Mouse (Mus musculus) retina, adult 2 months (tissue): ENCODE measurements at regions not wholly inside any gene's neighbourhood (a gene's known extent, or its start where the extent isn't known, plus 50 kb on each side); places are given as distances from the start of the nearest gene placed in this dataset.

Experiments used
- DNase-seq: peaks from one replicate; pipeline ENCODE4 v3.0.0-alpha.2; 2012; ENCODE audit warnings: low read depth, low spot score

DNA sequence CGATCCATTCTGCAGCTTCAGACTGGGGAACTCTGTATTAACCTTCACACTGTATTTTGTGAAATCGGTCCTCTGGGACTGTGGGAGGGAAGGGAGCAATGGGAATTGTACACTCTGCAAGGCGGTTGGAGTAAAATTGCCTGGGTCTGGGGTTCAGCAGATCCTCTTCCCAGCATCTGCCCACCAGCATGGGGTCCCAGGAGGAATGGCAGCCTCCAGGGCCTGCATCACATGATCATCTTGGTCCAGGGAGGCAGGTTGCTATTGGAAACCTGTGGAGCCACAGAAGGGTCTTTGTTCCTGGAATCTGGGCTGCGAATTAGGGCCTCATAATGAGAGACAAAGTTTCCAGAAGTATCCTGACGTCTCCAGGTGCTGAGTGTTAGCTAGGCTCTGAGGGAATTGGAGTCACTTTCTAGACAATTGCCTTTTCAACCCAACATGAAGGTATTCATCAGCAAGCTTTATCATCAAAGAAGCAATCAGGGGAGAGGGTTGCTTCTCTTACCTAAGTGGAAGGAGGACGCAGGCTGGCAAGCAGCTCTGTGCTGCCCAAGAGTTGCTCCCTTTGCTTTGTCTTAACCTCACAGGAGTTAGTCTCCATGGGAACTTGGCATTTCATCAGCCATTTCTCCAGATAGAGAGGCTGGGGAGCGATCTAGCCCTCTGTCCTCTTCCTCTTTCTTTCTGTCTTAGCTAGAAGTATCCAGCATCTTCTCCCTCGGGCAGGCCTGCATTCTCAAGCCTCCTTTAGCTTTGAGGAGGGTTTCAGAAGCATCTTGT is 449.7 kb upstream of the Cdh4 start:
- DNase-seq, result no peak

- no peak for DNase-seq
Observed at GRCm38 (mm10) chr2:178997921-178998320, 444.3 kb upstream of the Cdh4 start.

- DNase-seq, result no peak
Observed at GRCm38 (mm10) chr2:179000448-179001081, 441.7 kb upstream of the Cdh4 start.

- no peak for DNase-seq
Observed at GRCm38 (mm10) chr2:179007766-179008165, 434.5 kb upstream of the Cdh4 start.

DNA sequence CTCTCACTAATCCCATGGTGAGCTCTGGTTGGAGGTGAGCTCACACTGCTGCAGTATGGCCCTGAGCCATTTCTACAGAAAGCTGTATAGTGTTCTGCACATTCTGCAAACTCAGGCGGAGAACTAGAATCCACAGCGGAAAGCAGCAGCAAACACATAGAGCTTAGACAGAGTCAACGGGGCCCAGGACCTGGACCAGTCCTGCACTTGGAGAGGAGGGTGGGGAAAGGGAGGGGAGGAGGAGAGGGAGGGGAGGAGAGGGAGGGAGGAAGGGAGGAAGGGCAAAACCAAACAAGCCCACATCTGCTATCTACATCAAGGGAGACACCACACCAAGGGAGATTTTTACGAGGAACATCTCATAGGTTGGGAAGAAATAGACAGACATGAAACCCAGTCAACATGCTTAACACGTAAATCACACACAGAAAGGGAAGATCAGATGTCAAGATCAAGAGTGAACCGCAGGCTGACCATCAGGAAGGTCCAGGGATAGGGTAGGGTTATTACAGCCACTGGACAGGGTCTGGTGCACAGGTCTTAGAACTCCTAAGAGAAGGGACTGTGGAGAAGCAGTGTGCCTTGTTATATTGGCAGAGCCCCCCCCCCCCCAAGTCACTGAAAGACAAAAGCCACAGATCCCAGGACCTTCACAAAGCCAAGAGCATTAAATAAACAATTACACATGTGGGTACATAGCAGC is 428.2 kb upstream of the Cdh4 start:
- DNase-seq, result no peak

- DNase-seq, result no peak
Observed at GRCm38 (mm10) chr2:179022675-179023194, 419.5 kb upstream of the Cdh4 start.

DNA sequence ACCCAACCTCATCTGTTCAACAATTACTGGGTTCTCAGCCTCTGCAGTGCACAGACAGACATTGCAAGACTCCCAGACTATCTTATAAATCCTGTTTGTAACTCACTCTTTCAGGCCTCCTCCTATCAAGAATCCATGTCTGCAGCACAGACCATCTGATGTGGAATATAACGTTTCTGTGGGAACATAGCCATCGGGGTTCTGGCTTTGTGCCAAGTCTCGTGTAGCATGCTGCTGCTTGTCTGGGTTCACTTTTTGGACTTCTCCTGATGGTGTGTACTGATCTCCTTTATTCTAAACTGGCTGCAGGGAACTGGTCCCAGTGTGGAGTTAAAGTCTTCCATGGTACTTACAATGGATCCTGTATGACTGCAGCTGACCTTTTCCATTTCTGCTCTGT is 418.0 kb upstream of the Cdh4 start:
- DNase-seq, result no peak

- no peak for DNase-seq
Observed at GRCm38 (mm10) chr2:179033171-179033570, 409.1 kb upstream of the Cdh4 start.

GRCm38 (mm10) chr2:179035446-179035845 is 406.8 kb upstream of the Cdh4 start:
- DNase-seq, result no peak

DNA sequence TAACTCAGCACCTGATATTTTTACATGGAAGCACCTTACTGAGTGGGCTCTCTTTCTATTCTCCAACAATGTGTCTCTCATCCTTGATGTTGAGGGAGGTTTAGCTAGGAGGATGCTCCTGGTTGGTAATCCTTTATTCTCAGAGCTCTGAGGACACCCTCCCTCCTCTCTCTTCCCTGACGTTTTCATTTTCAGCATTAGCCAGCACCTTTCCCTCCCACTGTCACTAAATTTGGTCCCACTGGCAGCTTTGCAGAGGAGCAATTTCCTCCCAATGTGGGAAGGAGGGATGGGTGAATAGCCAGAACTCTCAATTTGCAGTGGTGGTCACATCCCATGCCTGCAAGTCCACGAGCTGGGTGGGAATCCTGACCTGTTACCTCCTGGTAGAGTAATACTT is 402.5 kb upstream of the Cdh4 start:
- DNase-seq, result no peak

DNA sequence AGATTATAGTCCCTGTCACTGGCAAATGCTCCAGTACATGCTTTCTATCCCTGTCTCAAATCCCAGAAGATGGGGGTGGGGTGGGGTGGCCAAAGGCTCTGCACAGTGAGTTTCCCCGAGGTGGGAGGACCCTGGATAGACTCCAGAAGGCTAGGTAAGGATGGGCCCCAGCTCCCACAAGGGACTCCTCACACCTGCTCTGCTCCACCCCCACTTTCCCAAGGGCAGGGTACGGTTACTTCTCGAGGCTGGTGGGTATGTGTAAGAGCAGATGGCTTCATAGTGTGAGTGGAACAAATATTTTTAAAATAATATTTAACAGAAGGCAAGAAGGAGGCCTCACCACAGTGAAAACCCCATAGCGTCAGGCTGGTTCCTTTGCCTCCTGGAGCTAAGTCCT is 398.6 kb upstream of the Cdh4 start:
- DNase-seq, result no peak

DNA sequence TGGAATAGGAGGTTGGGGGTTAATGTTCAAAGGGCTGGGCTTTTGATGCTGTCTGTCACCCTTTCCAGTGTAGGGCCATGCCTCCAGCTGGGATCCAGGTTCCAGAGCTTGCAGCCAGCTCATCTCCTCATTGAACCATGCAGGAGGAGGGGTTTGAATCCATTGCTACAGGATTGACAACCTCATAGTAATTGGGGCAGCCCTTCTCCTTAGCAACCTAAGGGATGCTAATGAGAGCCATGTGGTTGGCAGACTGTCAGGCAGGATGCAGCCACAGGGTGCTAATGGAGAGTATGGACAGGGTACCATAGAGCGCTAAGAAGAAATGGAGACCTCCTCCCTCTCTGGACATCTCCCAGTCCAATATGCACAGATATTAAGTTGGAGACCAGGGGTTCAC is 396.9 kb upstream of the Cdh4 start:
- no peak for DNase-seq

DNA sequence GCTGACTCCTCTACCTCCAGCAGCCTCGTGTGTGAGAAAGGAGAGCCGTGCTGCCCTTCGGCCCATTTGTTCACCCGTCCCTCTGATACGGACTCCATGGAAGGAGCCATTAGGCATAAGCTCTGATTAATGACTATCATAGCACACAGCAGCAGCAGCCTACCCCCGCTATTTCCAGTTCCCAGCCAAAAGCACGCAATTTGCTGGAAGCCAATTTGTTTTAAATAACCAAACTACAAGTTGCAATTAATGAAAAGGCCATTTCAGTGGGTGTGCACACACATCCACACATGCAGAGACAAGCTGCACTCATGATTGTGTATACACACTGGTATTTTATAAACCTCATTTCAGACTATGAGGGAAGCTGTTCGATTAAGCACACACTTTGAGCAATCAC is 387.8 kb upstream of the Cdh4 start:
- no peak for DNase-seq

DNA sequence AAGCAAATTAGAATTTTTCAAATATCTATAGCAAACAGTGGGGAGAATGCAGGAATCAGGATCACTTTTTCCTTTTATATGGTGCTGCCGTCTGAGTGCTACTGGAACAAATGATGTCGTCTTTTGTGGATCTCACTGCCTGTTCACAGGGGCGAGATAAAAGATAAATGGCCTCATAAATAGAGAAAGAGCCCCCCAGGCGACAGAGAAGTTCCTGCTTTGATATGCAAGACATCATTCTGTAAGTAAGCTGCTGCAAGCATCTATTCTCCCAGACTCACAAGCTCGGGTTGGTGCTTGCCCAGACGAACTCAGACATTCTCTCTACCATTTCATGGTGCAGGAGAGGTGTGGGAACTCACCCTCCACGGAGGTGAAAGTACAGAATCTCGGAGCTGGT is 377.6 kb upstream of the Cdh4 start:
- no peak for DNase-seq

DNA sequence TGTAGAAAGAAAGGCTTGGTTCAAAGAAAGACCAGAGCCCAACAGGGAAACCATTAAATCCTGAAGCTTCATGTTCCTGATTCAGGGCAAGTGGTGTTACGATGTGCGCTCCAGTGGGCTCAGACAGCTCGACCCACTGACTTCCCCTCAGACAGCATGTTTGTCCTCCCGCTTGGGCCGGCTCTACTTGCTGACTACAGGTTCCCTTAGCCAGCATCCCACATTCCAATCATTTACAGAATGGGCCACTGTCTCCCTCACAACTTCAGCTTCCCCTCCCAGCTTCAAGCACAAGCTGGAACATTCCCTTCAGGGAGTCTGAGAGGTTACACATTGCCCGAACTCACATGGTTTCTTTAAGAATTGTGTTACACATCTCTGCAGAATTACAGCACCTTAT is 372.7 kb upstream of the Cdh4 start:
- no peak for DNase-seq

GRCm38 (mm10) chr2:179070346-179070745 is 371.9 kb upstream of the Cdh4 start:
- peak; percentile 23 for DNase-seq

DNA sequence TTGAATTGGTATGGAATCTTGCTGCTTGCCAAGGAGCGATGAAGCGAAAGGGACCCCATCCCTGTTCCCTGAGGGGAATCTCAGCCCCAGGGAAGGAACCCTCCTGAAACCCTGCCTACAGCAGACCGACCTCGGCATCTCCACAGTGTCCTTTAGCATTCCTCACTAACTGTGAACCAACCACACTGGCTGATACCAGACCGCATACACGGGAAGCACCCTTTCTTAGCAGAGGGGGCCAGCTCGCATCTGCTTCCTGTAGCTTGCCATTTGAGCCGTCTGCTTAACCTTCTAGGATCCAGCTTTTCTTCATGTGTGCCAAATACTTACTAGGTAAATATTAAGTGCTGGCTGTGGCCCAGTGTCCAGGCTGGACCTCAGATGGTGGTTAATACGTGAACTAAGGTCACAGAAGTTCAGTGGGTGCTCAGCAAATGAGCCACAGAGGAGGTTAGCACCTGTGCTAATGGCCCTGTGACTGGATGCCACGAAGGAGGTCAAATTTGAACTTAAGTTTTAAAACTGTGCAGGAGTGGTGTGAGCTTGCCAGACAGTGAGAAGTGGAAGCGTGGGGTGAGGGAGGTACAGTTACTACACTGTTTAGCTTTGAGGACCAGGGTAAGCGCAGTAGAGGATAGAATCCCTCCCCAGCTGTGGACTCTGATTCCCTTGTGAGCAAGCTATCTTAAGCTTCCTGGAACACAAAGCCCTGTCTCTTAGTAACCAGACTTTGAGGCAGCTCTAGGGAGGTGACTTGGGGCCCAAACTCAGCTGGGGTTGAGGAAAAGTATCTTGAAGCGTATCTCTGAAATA is 361.6 kb upstream of the Cdh4 start:
- DNase-seq, result no peak

- DNase-seq, result no peak
Observed at GRCm38 (mm10) chr2:179086915-179087314, 355.3 kb upstream of the Cdh4 start.

DNA sequence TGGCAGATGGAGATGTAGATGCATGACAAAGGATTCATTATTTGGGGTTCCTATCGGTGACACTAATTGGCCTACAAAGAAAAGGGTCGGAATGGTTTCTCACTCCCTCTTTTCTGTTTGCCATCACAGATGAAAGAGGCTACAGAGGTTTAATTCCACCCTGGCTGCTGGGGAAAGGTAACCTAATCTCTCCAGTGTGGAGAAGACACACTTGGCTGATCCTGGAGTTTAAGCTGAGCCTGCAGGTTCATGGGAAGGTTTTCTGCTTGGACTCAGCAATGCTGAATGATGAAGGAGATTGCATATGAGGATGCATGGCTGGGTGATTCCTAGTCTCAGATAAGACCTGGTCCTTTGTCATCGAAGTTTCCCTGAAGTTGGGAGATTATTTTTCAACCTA is 350.8 kb upstream of the Cdh4 start:
- DNase-seq, result no peak

DNA sequence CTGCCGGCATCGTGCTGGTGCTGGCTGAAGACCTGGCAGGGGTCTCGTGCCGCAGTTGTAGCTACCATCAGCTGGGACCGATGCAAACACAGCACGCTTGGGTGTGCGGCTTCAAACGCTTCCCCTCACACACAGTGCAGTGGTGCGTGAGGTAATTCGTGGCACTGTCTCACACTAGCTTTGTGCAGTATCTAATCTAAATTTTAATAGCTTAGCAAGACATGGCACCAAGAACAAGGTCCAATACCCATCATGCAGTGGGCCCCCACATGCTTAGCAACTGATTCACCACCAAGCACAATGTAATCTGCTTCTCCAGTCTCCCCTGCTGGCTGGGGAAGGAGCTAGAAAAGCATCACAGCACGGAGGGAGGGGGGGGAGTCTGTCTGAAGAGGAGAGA is 348.2 kb upstream of the Cdh4 start:
- no peak for DNase-seq

- no peak for DNase-seq
Observed at GRCm38 (mm10) chr2:179095981-179096380, 346.2 kb upstream of the Cdh4 start.

- DNase-seq, result no peak
Observed at GRCm38 (mm10) chr2:179096861-179097260, 345.4 kb upstream of the Cdh4 start.
